Mouse (Mus musculus) lung, postnatal 0 days (tissue): ENCODE measurements around the gene Ss18l2.

ENCODE experiments used
- CTCF ChIP-seq: IDR thresholded peaks from 2 replicates; pipeline ENCODE4 v1.5.1; 2016; ENCODE audit warnings: antibody characterized with exemption, mild to moderate bottlenecking
- EP300 ChIP-seq: IDR thresholded peaks from 2 replicates; pipeline ENCODE4 v1.6.1; 2016; ENCODE audit warnings: antibody characterized with exemption, mild to moderate bottlenecking, control low read depth

GRCm38 (mm10) chr9:121741168-121741567 is 31.0 kb downstream of the Ss18l2 start:
- TF ChIP-seq EP300 (no peak), CTCF (no peak)
